Mouse (Mus musculus) stomach, embryonic 16.5 days (tissue): ENCODE results near the gene Gltp. TPM values are rescaled to one million over a fixed set of nuclear protein-coding genes. Genes with fewer than 3 reads are reported as not detected.

ENCODE experiments used
- ATAC-seq: fragments of 200-750 bp; cut with Nextera tagmentation; 2 replicates; pipeline ENCODE4 v1.8.0; 2017; ENCODE audit warnings: moderate number of reproducible peaks, moderate TSS enrichment; ENCODE audit not compliant: insufficient read depth, low FRiP score
- H3K27ac ChIP-seq: fragments of 300-500 bp; sonication (generic); 2 replicates; pipeline ENCODE4 v1.5.1; 2014; ENCODE audit warnings: low read length
- H3K27me3 ChIP-seq: fragments of 300-500 bp; sonication (generic); 2 replicates; pipeline ENCODE4 v1.6.1; 2014; ENCODE audit warnings: low read length, control low read depth, mixed read lengths; ENCODE audit not compliant: control insufficient read depth, insufficient read depth
- H3K36me3 ChIP-seq: fragments of 300-500 bp; sonication (generic); 2 replicates; pipeline ENCODE4 v1.6.1; 2014; ENCODE audit warnings: low read length; ENCODE audit not compliant: control insufficient read depth, insufficient read depth
- H3K4me1 ChIP-seq: fragments of 300-500 bp; sonication (generic); 2 replicates; pipeline ENCODE4 v1.6.1; 2014; ENCODE audit warnings: low read length, control low read depth, mixed read lengths; ENCODE audit not compliant: control insufficient read depth, insufficient read depth
- H3K4me2 ChIP-seq: fragments of 300-500 bp; sonication (generic); 2 replicates; pipeline ENCODE4 v1.6.1; 2014; ENCODE audit warnings: low read depth, low read length, mixed read lengths
- H3K4me3 ChIP-seq: fragments of 300-500 bp; sonication (generic); replicated peaks from 2 replicates; pipeline ENCODE4 v1.5.1; 2014; ENCODE audit warnings: mild to moderate bottlenecking, low read length
- H3K9ac ChIP-seq: fragments of 300-500 bp; sonication (generic); 2 replicates; pipeline ENCODE4 v1.6.1; 2014; ENCODE audit warnings: low read length
- H3K9me3 ChIP-seq: fragments of 300-500 bp; sonication (generic); replicated peaks from 2 replicates; pipeline ENCODE4 v1.6.1; 2016; ENCODE audit warnings: low read length, control low read depth; ENCODE audit not compliant: control insufficient read depth
- whole genome bisulfite sequencing: fragments of 180-500 bp; shearing (Covaris S2); extraction: QIAGEN DNeasy Blood & Tissue Kit; methylation state at CpG from one replicate; pipeline ENCODE4 v1.1.7; 2014; 5-methylcytosine and 5-hydroxymethylcytosine counted together
- polyA plus RNA-seq: library from polyadenylated mRNA; unstranded; fragments of >200 nt; fragmentation: Nextera tagmentation; extraction: Ambion mirVana; gene quantifications from 2 replicates; pipeline ENCODE4 v1.2.1, GENCODE M21; 2015

Gene Gltp
- polyA plus RNA-seq, 1 experiment from 2014 or later, result 208 TPM

DNA sequence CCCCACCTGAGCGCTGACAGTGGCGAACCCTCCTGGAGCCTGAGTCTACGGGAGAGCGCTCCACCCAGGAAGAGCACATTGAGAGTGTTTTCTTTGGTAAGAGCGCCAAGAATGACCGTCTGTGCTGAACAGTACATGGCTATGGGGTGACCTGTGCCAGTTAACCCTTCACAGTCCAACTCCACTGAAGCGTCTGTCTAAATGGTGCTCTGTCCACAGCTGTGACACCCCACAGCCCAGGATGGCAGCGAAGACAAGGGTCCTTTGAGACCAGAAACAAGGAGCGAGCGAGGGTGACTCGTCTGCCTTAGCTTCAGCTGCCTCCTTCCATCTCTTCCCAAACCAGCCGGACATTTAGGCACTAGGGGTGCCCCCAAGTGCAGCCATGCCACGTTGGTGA lies 2.1 kb downstream of the Gltp start:
- Histone ChIP-seq H3K4me2 (peak overlapping the region; percentile 86; the same call in 1 of the 2 replicates), H3K27ac (peak overlapping the region; percentile 43; the same call in 1 of the 2 replicates), H3K36me3 (no peaks in the 10 kb centered on the region), H3K9ac (0 out of 2 replicates have a peak overlapping the region, but pooled peaks have one; percentile 10), H3K9me3 (no peaks in the 10 kb centered on the region), H3K4me3 (0 out of 2 replicates have a peak overlapping the region, but pooled peaks have one; percentile 72), H3K27me3 (no peaks in the 10 kb centered on the region), H3K4me1 (peaks cover 19% of the 10 kb centered on the region)
- ATAC-seq, result no peak
- 79% methylated on average over 13 of the region's 13 CpGs for WGBS

DNA sequence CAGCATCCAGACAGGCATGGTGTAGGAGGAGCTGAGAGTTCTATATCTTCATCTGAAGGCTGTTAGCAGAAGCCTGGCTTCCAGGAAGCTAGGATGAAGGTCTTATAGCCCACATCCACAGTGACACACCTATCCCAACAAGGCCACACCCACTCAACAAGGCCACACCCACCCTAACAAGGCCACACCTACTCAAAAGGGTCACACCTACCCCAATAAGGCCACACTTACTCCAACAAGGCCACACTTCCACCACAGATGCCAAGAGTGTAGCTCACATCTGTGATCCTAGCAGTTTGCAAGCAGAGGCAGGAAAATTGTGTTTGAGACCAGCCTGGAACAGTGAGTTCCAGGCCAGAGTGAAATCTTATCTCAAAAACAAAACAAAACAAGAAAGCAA lies 2.9 kb downstream of the Gltp start:
- H3K9ac ChIP-seq, result no peak overlapping the region
- H3K4me1 ChIP-seq, result peaks cover 20% of the 10 kb centered on the region
- no peak overlapping the region for H3K4me3 ChIP-seq
- H3K9me3 ChIP-seq, result no peaks in the 10 kb centered on the region
- no peaks in the 10 kb centered on the region for H3K36me3 ChIP-seq
- no peaks in the 10 kb centered on the region for H3K27me3 ChIP-seq
- H3K27ac ChIP-seq, result peak overlapping the region; percentile 65; the same call in 1 of the 2 replicates
- no peak for ATAC-seq
- no peak overlapping the region for H3K4me2 ChIP-seq

DNA sequence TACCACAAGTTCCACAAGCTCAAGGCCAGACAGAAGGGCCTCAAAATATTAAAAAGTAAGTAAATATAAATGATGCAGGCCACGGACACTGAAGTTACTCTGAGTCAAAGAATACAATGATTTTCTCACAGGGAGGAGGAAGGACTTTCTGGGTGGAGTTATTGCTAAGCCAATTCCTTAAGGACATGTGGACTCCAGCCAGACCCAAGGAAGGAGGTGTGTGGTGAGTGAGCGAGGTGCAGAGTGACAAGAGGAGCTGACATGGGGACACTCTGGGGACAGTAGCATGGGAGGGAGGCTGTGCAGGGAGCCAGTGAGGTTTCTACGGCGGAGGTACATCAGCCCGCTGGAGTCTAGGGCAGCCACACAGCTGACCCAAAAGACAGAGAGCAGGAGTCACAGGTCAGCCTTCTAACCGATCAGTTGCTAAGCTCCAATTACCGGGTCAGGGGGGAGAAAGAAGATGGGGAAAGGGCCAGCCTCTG lies 4.0 kb downstream of the Gltp start:
- peak overlapping the region; percentile 65; the same call in 1 of the 2 replicates for H3K27ac ChIP-seq
- H3K36me3 ChIP-seq, result no peaks in the 10 kb centered on the region
- no peak for ATAC-seq
- H3K4me2 ChIP-seq, result no peak overlapping the region
- H3K9ac ChIP-seq, result peak overlapping the region; percentile 1; the same call in 1 of the 2 replicates
- 66% methylated on average over 7 of the region's 7 CpGs for WGBS
- H3K27me3 ChIP-seq, result no peaks in the 10 kb centered on the region
- H3K9me3 ChIP-seq, result no peaks in the 10 kb centered on the region
- H3K4me3 ChIP-seq, result no peak overlapping the region
- peaks cover 29% of the 10 kb centered on the region for H3K4me1 ChIP-seq

DNA sequence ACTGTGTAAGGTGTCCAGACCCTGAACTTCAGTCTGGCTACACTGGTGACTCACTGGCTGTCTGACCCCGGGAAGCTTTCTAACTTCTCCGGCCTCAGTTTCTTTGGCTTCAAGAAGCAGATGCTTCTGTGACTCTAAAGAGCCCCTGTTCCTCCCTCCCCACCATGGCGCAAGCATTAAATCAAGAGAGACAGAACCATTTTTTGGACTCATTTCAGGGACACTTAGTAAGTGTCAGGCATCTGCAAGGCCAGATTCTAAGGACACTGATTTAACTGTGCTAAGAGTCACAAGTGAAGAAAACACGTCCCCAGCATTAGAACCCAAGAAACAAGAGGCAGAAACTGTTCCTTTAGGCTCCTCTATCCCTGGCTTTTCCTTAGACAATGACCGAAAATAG lies 4.8 kb downstream of the Gltp start:
- Histone ChIP-seq H3K27ac (no peak overlapping the region), H3K9ac (no peak overlapping the region), H3K4me1 (peaks cover 31% of the 10 kb centered on the region), H3K27me3 (no peaks in the 10 kb centered on the region), H3K4me3 (no peak overlapping the region), H3K36me3 (no peaks in the 10 kb centered on the region), H3K4me2 (no peak overlapping the region), H3K9me3 (no peaks in the 10 kb centered on the region)
- WGBS, result 86% methylated on average over 5 of the region's 5 CpGs
- no peak for ATAC-seq

DNA sequence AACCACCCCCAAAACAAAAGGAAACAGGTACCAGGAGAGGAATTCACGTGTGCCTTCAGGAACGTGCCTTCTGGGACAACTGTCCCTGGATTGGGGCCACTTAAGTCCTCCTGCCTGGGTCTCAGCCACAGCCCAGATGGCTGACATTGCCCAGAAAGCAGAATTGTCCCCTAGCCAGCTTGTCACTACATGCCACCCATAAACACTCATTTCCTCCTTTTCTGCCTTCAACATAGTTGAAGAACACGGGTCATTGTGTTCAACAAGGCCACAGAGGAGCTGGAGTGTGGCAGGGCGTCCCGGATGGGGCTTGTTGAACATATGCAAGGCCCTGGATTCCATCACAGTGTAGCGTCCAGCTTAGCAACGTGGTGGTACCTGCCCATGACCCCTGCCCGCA lies 9.1 kb downstream of the Gltp start:
- H3K9me3 ChIP-seq, result no peaks in the 10 kb centered on the region
- 65% methylated on average over 8 of the region's 8 CpGs for WGBS
- H3K36me3 ChIP-seq, result 0 out of 2 replicates have a peak, but pooled peaks cover 5% of the 10 kb centered on the region
- peaks cover 20% of the 10 kb centered on the region for H3K4me1 ChIP-seq
- H3K27ac ChIP-seq, result peak overlapping the region; percentile 79
- H3K4me3 ChIP-seq, result no peak overlapping the region
- H3K4me2 ChIP-seq, result no peak overlapping the region
- no peak for ATAC-seq
- H3K9ac ChIP-seq, result peak overlapping the region; percentile 60
- H3K27me3 ChIP-seq, result no peaks in the 10 kb centered on the region

DNA sequence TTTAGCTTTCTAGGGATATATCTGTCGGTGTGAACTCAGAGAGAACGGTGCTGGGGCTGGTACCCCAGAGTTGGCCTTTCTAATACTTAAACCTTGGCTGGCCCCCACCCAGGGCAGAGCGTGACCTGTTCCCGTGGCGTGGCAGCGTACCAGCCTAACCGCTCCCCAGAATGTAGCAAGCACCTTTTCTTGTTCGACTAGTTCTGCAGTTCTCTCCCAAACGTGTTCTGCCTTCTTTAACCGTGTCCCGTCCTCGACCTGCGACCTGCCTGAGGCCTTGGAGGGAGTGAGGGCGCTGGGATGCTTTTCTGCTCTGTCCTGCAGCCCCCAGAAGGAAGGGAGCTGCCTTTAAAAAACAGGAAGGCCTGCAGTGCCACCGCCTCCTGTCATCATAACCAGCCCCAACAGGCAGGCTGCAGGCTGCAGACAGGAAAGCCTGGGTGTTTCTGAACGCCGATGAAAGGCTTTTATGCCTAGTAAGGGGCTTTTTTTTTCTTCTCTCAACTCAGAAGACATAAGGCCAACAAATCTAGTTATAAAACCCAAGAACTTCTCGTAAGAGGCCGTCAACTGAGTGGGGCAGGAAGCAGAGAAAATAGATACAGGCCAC lies 10.0 kb downstream of the Gltp start:
- peak; percentile 27; the same call in 1 of the 2 replicates for ATAC-seq
- H3K9me3 ChIP-seq, result no peaks in the 10 kb centered on the region
- 44% methylated on average over 19 of the region's 19 CpGs for WGBS
- no peak overlapping the region for H3K4me2 ChIP-seq
- H3K27ac ChIP-seq, result peak overlapping the region; percentile 79
- H3K4me1 ChIP-seq, result peaks cover 20% of the 10 kb centered on the region
- H3K9ac ChIP-seq, result peak overlapping the region; percentile 32; the same call in 1 of the 2 replicates
- no peak overlapping the region for H3K4me3 ChIP-seq
- H3K36me3 ChIP-seq, result 0 out of 2 replicates have a peak, but pooled peaks cover 7% of the 10 kb centered on the region
- no peaks in the 10 kb centered on the region for H3K27me3 ChIP-seq

DNA sequence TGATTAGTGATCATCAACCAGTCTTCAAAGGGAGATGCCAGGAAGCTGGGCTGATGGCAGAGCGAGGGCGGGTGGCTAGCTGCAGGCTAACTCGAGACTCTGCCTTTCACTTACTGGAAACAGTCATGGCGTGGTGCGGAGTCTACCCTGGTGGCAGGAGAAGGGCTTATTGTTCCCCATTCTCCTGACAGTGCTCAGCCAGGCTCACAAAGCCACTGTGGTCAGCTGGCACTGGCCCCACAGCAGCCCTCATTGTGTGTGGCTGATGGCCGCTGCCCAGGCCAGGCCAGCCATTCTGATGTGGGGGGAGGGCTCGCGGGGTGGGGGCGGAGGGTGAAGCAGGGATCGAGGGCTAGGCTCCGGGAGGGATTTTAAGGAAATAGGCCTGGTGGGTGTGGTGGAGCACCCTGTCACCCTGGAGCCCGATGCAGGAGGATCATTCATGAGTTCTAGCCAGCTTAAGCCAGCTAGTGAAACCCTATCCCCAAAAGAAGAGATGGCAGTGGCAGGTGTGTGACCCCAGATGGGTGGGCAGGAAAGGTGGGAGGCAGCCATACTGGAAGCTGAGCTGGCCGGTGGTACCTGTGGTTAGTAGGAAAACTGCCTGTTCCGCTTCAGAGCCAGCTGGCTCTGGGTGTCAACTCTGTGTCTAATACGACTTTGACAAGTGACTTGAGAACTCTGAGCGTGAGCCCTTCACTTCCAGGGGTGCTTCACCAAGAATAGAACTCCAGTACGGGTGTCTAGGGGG lies 10.8 kb downstream of the Gltp start:
- H3K4me2 ChIP-seq, result no peak overlapping the region
- 67% methylated on average over 17 of the region's 17 CpGs for WGBS
- ATAC-seq, result no peak
- H3K9ac ChIP-seq, result peak overlapping the region; percentile 29; the same call in 1 of the 2 replicates
- no peaks in the 10 kb centered on the region for H3K27me3 ChIP-seq
- H3K4me3 ChIP-seq, result no peak overlapping the region
- no peaks in the 10 kb centered on the region for H3K9me3 ChIP-seq
- H3K36me3 ChIP-seq, result 0 out of 2 replicates have a peak, but pooled peaks cover 7% of the 10 kb centered on the region
- H3K27ac ChIP-seq, result peak overlapping the region; percentile 79
- peaks cover 20% of the 10 kb centered on the region for H3K4me1 ChIP-seq

DNA sequence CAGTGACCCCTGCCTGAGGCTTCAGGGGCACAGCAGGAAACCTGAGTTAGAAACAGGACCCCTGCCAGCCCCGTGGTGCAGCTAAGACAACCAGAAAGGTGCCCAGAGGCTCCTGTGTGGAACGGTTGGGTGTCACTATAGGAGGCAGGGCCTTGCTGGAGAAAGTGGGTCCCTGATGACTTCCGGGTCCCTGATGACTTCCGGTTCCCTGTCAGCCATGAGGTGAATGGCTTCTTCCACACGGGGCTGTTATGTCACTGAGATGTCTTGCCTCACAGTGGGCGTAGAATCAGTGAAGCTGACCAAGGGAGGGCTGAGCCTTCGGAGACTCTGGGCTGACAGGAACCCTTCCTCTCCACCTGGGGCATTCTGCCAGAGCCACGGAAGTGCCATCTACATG lies 16.2 kb downstream of the Gltp start:
- Histone ChIP-seq H3K27ac (no peak overlapping the region), H3K27me3 (no peaks in the 10 kb centered on the region), H3K4me2 (no peak overlapping the region), H3K9ac (no peak overlapping the region), H3K36me3 (0 out of 2 replicates have a peak, but pooled peaks cover 12% of the 10 kb centered on the region), H3K4me3 (no peak overlapping the region), H3K9me3 (no peaks in the 10 kb centered on the region), H3K4me1 (no peaks in the 10 kb centered on the region)
- no peak for ATAC-seq
- 82% methylated on average over 8 of the region's 8 CpGs for WGBS

DNA sequence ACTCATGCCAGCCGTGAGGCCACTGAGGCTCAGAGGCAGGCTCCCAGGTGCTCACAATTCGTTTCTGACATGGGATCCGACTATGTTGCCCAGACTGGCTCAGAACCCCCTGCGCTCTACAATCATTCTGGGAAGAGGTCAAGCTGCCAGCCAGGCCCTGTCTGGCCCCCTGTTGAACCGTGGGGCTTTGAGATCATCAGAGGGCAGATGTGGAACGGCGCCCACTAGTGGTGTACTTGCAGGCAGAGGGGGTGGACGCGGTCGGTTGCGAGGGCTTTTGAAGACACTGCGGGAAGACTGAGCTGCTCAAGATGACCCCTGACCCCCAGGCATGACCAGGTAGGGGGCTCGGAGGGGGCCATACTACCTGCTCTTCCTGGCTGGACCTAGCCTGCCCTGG lies 17.7 kb downstream of the Gltp start:
- H3K9me3 ChIP-seq, result no peaks in the 10 kb centered on the region

More for the DNA sequence above, 17.7 kb downstream of the Gltp start:
- H3K4me2 ChIP-seq, result no peak overlapping the region
- H3K36me3 ChIP-seq, result 0 out of 2 replicates have a peak, but pooled peaks cover 12% of the 10 kb centered on the region
- H3K9ac ChIP-seq, result no peak overlapping the region
- H3K4me3 ChIP-seq, result no peak overlapping the region
- no peak for ATAC-seq
- H3K4me1 ChIP-seq, result no peaks in the 10 kb centered on the region
- 84% methylated on average over 13 of the region's 13 CpGs for WGBS
- H3K27me3 ChIP-seq, result no peaks in the 10 kb centered on the region
- H3K27ac ChIP-seq, result no peak overlapping the region
